Mouse (Mus musculus): ENCODE measurements around the gene Ift140.

GRCm38 (mm10) chr17:25111739-25112422, 96.0 kb downstream of the Ift140 start:
- TF ChIP-seq POLR2A (IDR thresholded peaks at IDR 0.05; ENCODE audit: control insufficient read depth in 1 of 2, insufficient read depth in 1 of 2, low read depth in 1 of 2, low read length in 2 of 2, poor library complexity in 1 of 2) (no peak), ZNF384 (IDR thresholded peaks at IDR 0.05; ENCODE audit: low read depth, low read length) (no peak), USF2 (IDR thresholded peaks at IDR 0.05; ENCODE audit: borderline replicate concordance in 1 of 2, insufficient read depth in 1 of 2, low read depth in 1 of 2, low read length in 2 of 2) (no peak), SIN3A (IDR thresholded peaks at IDR 0.05; ENCODE audit: low read length) (no peak), CTCF (IDR thresholded peaks at IDR 0.05 in 2 of 3, conservative IDR thresholded peaks at IDR 0.05 in 1 of 3; ENCODE audit: control insufficient read depth in 1 of 3, insufficient read depth in 1 of 3, low read depth in 2 of 3, low read length in 3 of 3, poor library complexity in 1 of 3, severe bottlenecking in 1 of 3) (no peak), USF1 (IDR thresholded peaks at IDR 0.05; ENCODE audit: low read depth, low read length) (no peak), GATA1 (IDR thresholded peaks at IDR 0.05; ENCODE audit: low read depth, low read length) (no peak), ZMIZ1 (IDR thresholded peaks at IDR 0.05; ENCODE audit: low read depth, low read length) (no peak), CHD2 (IDR thresholded peaks at IDR 0.05; ENCODE audit: low read length) (no peak), KAT2A (conservative IDR thresholded peaks at IDR 0.05; ENCODE audit: low read depth, low read length) (no peak), EP300 (IDR thresholded peaks at IDR 0.05; ENCODE audit: low read depth in 1 of 2, low read length in 2 of 2) (no peak), MEF2A (IDR thresholded peaks at IDR 0.05; ENCODE audit: extremely low read depth, insufficient replicate concordance, low read depth, low read length, poor library complexity, severe bottlenecking) (no peak)

All from MEL (cell line).